Mouse (Mus musculus) limb, embryonic 13.5 days (tissue): ENCODE data around the gene Oaz2. TPM values are rescaled to one million over a fixed set of nuclear protein-coding genes. Genes with fewer than 3 reads are reported as not detected.

Experiments used
- ATAC-seq: fragments of 200-750 bp; cut with Nextera tagmentation; 2 replicates; pipeline ENCODE4 v1.8.0; 2017; ENCODE audit warnings: low read depth, moderate number of reproducible peaks, moderate TSS enrichment; ENCODE audit not compliant: low FRiP score
- H3K27ac ChIP-seq: fragments of 300-500 bp; sonication (generic); 2 replicates; pipeline ENCODE4 v1.5.1; 2015; ENCODE audit warnings: inconsistent platforms, mild to moderate bottlenecking, moderate library complexity
- H3K27me3 ChIP-seq: fragments of 300-500 bp; sonication (generic); 2 replicates; pipeline ENCODE4 v1.6.1; 2015; ENCODE audit warnings: mild to moderate bottlenecking, inconsistent platforms
- H3K36me3 ChIP-seq: fragments of 300-500 bp; sonication (generic); 2 replicates; pipeline ENCODE4 v1.6.1; 2015; ENCODE audit warnings: inconsistent platforms, mild to moderate bottlenecking, moderate library complexity
- H3K4me1 ChIP-seq: fragments of 300-500 bp; sonication (generic); 2 replicates; pipeline ENCODE4 v1.6.1; 2015; ENCODE audit warnings: inconsistent platforms
- H3K4me2 ChIP-seq: fragments of 300-500 bp; sonication (generic); replicated peaks from 2 replicates; pipeline ENCODE4 v1.6.1; 2015; ENCODE audit warnings: inconsistent platforms, mild to moderate bottlenecking, moderate library complexity
- H3K4me3 ChIP-seq: fragments of 300-500 bp; sonication (generic); 2 replicates; pipeline ENCODE4 v1.5.1; 2015; ENCODE audit warnings: moderate library complexity, mild to moderate bottlenecking, inconsistent platforms
- H3K9ac ChIP-seq: fragments of 300-500 bp; sonication (generic); 2 replicates; pipeline ENCODE4 v1.6.1; 2015; ENCODE audit warnings: mild to moderate bottlenecking, inconsistent platforms
- H3K9me3 ChIP-seq: fragments of 300-500 bp; sonication (generic); 2 replicates; pipeline ENCODE4 v1.6.1; 2016; ENCODE audit warnings: inconsistent platforms
- WGBS: fragments of 180-500 bp; shearing (Covaris S2); methylation state at CpG from one replicate; pipeline ENCODE4 v1.1.7; 2015; 5-methylcytosine and 5-hydroxymethylcytosine counted together
- polyA plus RNA-seq: library from polyadenylated mRNA; unstranded; fragments of >200 nt; fragmentation: Nextera tagmentation; extraction: Ambion mirVana; gene quantifications from 2 replicates; pipeline ENCODE4 v1.2.1, GENCODE M21; 2015

Gene Oaz2
- polyA plus RNA-seq, 1 experiment from 2014 or later, result 341 TPM

DNA sequence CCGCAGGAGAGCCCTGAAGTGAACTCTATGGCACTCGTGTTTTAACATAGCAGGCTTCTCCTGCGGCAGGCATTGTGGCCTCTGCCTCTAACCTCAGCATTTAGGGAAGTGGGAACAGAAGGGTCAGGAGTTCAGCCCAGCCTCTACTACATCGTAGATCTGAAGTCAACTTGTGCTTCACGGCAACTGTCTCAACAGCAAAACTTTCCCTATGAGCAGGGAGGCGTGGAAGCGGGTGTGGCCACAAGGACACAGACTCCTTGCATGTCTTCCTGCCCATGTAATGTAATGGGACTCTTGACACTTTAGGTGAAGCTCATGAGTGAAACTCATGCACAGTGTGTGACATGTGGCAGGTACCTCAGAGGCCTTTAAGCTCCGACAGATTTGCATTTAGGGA lies 12.3 kb upstream of the Oaz2 start:
- Histone ChIP-seq H3K4me3 (no peak overlapping the region), H3K9me3 (no peaks in the 10 kb centered on the region), H3K4me2 (no peak overlapping the region), H3K9ac (no peak overlapping the region), H3K27me3 (no peaks in the 10 kb centered on the region), H3K36me3 (no peaks in the 10 kb centered on the region), H3K4me1 (peaks cover 5% of the 10 kb centered on the region; the same call in 1 of the 2 replicates), H3K27ac (no peak overlapping the region)
- no peak for ATAC-seq
- WGBS, result 89% methylated on average over 8 of the region's 8 CpGs

DNA sequence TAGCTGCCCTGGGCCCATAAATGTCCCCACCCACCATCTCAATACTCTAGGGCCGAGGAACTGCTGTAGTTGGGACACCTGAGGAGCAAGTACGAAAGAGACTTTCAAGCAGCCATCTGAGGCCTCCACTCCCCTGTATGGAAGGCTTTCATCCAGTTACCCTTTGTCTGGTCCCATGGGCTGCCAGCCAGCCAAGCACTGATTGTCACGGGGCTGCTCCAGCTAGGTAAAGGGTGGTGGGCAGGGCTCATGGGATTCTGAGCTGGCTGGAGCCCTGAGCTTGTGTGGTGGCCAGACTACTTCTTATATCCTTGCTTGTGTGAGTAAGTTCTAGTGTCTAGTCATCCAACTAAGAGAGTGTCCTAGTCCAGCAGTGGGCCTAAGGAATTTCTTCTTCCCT lies 10.6 kb upstream of the Oaz2 start:
- Histone ChIP-seq H3K4me2 (no peak overlapping the region), H3K9me3 (no peaks in the 10 kb centered on the region), H3K4me1 (peaks cover 5% of the 10 kb centered on the region; the same call in 1 of the 2 replicates), H3K9ac (no peak overlapping the region), H3K4me3 (no peak overlapping the region), H3K27me3 (no peaks in the 10 kb centered on the region), H3K36me3 (no peaks in the 10 kb centered on the region), H3K27ac (no peak overlapping the region)
- ATAC-seq, result no peak
- 90% methylated on average over 3 of the region's 3 CpGs for WGBS

DNA sequence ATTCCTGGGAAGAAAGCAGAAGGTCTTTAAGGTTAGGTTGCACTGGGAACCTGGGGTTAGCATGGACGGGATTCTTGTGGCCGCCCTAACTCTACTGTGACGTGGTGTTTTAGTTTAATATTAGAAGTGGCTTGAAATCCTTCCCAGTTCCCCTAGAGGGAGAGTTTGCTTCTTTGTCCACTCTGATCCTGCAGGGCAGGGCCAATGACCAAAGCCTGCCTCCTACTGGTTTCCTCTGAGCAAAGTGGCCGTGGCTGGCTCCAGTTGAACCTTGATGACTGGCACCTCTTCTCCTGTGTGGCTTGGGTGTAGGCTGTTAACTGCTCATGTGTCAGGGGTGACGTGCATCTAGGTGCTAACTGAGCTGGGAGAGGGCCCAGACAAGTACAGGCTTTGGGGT lies 6.8 kb upstream of the Oaz2 start:
- peaks cover 5% of the 10 kb centered on the region; the same call in 1 of the 2 replicates for H3K4me1 ChIP-seq
- no peaks in the 10 kb centered on the region for H3K27me3 ChIP-seq
- H3K4me2 ChIP-seq, result no peak overlapping the region
- no peaks in the 10 kb centered on the region for H3K36me3 ChIP-seq
- H3K9ac ChIP-seq, result no peak overlapping the region
- no peak overlapping the region for H3K27ac ChIP-seq
- 62% methylated on average over 5 of the region's 5 CpGs for WGBS
- H3K9me3 ChIP-seq, result no peaks in the 10 kb centered on the region
- H3K4me3 ChIP-seq, result no peak overlapping the region
- ATAC-seq, result no peak

DNA sequence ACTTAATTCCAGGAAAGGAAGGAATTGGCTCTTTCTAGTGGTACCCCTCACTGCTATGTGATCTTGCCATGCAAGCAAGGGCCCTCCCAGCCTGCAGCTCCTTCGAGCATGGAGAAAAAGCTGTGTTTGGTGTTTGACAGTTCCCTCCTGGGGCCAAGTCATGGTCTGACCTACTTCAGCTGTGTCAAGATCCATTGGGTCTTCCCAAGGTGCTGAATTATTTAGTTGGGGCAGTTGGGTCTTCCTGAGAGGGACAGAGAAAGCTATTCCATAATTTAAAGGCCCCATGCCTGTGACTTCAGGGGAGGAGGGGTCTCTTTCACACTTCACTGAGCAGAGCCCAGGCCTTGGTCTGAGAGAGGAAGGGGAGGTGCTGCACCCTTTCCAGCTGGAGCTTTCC lies 6.3 kb upstream of the Oaz2 start:
- Histone ChIP-seq H3K4me3 (no peak overlapping the region), H3K4me1 (peaks cover 5% of the 10 kb centered on the region; the same call in 1 of the 2 replicates), H3K27me3 (no peaks in the 10 kb centered on the region), H3K4me2 (no peak overlapping the region), H3K36me3 (no peaks in the 10 kb centered on the region), H3K9ac (no peak overlapping the region), H3K9me3 (no peaks in the 10 kb centered on the region), H3K27ac (no peak overlapping the region)
- 64% methylated on average over 1 of the region's 1 CpGs for WGBS
- no peak for ATAC-seq

DNA sequence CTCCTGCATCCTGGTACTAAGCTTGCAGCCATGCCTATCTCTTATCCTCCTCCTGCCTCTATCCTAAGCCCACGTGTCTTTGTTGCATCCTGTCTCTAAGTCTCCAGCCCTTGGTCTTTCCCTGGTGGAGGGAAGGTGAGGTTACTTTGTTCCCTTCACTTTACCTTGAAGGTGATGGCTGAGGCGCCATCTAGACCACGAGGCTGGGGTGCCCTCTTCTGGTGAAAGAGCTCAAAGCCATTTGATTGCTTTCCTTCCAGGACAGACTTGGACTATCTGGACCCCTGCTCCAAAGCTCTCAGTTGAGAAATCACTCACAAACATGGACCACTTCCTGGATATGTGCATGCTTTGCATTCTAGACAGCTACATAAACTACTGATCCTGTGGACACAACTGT lies 3.6 kb upstream of the Oaz2 start:
- WGBS, result 1% methylated on average over 3 of the region's 3 CpGs
- H3K4me1 ChIP-seq, result peaks cover 5% of the 10 kb centered on the region; the same call in 1 of the 2 replicates
- H3K4me3 ChIP-seq, result no peak overlapping the region
- no peaks in the 10 kb centered on the region for H3K36me3 ChIP-seq
- H3K4me2 ChIP-seq, result no peak overlapping the region
- no peak overlapping the region for H3K9ac ChIP-seq
- H3K9me3 ChIP-seq, result no peaks in the 10 kb centered on the region
- peak; percentile 44; the same call in 1 of the 2 replicates for ATAC-seq
- H3K27me3 ChIP-seq, result no peaks in the 10 kb centered on the region
- no peak overlapping the region for H3K27ac ChIP-seq

DNA sequence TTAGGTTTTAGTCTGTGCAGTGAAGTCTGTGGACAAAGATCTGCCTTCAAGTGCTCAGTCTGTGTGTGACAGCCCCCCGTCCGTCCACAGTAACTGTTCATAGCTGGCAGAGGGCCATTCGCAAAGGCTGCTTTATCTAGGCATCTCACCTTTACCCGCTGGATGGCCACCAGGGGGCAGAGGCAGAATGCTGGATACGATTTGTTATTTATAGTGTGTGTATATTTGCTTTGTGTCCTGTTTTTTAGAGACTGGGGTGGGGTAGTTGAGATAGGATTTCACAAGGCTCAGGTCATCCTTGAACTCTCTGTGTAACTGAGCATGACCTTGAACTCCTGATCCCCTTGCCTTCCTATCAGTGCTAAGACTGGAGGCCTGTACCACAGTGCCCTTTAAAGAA lies 1.8 kb upstream of the Oaz2 start:
- Histone ChIP-seq H3K4me2 (no peak overlapping the region), H3K9ac (no peak overlapping the region), H3K4me1 (no peaks in the 10 kb centered on the region), H3K27me3 (no peaks in the 10 kb centered on the region), H3K9me3 (no peaks in the 10 kb centered on the region), H3K4me3 (no peak overlapping the region), H3K36me3 (no peaks in the 10 kb centered on the region), H3K27ac (no peak overlapping the region)
- ATAC-seq, result no peak
- 17% methylated on average over 5 of the region's 5 CpGs for WGBS

DNA sequence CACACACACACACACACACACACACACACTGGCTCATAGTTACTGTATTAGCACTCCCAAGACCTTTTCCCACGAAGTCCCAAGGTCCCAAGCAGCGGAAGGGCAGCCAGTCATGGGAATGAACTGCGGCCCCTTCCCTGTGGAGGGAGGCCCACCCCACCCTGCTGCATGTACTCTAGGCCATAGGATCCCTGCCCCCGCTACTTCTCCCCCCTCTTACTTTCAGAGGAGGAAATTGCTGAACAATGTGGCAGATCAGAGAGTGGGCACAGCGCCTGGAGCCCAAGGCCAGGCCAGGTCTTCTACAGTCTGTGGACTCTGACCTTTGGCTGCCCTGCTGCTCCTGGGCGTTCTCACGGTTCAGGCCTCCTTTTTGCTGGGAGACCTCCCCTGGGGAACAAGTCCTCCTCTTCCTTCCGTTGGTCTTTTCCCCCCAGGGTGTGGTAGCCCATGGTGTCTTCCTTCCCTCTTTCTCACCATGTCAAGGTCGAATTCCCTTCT lies 3.7 kb downstream of the Oaz2 start:
- 63% methylated on average over 9 of the region's 9 CpGs for WGBS
- Histone ChIP-seq H3K36me3 (no peaks in the 10 kb centered on the region), H3K27me3 (no peaks in the 10 kb centered on the region), H3K9ac (no peak overlapping the region), H3K9me3 (no peaks in the 10 kb centered on the region), H3K27ac (no peak overlapping the region), H3K4me1 (peaks cover 16% of the 10 kb centered on the region), H3K4me2 (no peak overlapping the region), H3K4me3 (no peak overlapping the region)
- no peak for ATAC-seq

DNA sequence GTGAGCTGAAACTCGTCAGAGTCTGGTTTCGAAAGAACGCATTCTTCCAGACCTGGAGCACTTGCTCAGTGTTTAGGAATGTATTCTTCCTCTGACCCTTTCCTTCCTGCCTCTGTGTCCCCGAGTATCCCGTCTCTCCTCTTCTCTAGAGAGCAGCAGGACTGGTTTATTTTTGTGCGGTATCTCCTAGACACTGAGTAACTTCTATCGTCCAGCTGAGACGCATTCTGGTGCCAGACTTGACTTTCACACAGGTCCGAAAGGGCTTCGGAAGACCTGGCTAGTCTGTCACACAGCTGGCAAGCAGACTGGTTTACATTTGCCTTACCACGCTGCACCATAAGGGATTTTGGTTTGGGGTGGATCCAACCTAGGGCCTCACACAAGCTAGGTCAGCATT lies 5.2 kb downstream of the Oaz2 start:
- ATAC-seq, result no peak
- H3K4me1 ChIP-seq, result peaks cover 26% of the 10 kb centered on the region
- no peak overlapping the region for H3K9ac ChIP-seq
- no peaks in the 10 kb centered on the region for H3K36me3 ChIP-seq
- H3K27me3 ChIP-seq, result no peaks in the 10 kb centered on the region
- H3K27ac ChIP-seq, result peak overlapping the region; percentile 67; the same call in 1 of the 2 replicates
- 69% methylated on average over 11 of the region's 11 CpGs for WGBS
- H3K4me2 ChIP-seq, result no peak overlapping the region
- H3K9me3 ChIP-seq, result no peaks in the 10 kb centered on the region
- H3K4me3 ChIP-seq, result no peak overlapping the region

DNA sequence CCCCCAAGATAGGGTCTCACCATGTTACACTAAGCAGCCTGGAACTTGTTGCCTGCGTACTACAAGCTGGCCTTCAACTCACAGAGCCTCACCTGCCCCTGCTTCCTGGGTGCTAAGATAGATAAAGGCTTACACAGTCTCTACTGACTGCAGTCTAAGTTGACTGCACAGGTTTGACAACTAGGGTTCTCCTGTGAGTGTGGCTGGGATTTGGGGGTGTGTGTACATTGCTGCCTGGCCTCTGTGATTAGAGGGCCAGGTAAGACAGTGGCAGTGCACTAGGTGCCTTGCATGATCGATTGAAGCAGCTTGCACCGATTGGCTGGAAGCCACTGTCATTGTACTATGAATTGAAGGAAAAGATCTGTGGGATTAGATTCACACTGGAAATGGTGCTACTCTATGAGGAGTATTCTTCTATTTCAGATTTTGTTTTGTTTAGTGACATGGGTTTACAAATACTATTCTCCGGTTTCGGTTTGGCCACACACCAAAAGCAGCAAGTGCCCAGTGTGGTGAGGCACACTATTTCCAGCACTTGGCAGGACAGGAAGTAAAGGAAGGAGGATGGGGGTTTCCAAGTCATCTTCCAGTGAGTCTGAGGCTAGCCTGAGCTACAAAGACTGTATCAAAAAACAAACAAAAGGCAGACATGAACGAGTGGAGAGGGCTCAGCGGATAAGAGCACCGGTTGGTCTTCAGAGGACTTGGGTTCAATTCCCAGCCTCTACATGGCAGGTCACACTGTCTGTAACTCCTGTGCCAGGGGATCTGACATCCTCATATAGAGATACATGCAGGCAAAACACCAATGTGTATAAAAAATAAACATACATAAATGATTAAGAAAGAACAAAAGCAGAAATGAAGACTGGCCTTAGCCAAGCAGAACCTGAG lies 7.9 kb downstream of the Oaz2 start:
- peaks cover 53% of the 10 kb centered on the region for H3K4me1 ChIP-seq
- 53% methylated on average over 8 of the region's 8 CpGs for WGBS
- peak overlapping the region; percentile 58 for H3K9ac ChIP-seq
- 0 out of 2 replicates have a peak, but pooled peaks cover 2% of the 10 kb centered on the region for H3K36me3 ChIP-seq
- H3K4me2 ChIP-seq, result peak overlapping the region; percentile 89
- no peaks in the 10 kb centered on the region for H3K27me3 ChIP-seq
- peak; percentile 12 for ATAC-seq
- H3K27ac ChIP-seq, result peak overlapping the region; percentile 33; the same call in 1 of the 2 replicates
- H3K9me3 ChIP-seq, result no peaks in the 10 kb centered on the region
- peak overlapping the region; percentile 68 for H3K4me3 ChIP-seq

DNA sequence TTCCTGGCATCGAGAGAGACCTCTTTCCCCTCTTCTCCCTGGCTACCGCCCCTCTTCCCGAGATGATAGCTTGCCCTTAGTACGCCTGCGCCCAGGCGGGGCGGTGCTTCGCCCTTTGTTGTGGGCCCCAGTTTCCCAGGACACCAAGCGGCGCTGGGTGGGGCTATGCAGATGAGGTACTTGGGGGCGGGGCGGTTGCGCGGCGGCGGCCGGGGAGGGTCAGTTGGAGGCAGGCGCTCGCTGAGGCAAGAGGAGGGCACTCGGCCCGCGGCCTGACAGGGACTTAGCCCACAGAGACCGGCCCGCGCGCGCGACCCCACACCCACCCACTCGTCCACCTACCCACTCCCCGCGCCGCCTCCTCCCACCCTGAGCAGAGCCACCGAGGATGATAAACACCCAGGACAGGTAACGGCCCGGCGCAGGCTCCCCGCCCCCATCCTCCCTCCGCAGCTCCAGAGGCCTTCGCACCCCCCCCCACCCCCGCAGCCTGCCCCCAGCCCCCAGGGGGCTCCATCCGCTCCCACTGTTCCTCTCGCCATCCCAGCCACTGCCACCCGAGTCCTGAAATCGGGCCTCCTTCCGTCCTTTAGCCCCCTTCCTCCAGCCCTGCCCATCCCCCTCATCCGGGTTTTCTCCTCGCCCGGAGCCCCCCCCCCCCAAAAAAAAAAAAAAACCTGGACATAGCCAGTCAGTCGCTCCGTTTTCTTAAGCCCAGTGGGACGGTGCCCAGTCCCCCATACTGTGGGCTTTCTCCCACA lies 8.7 kb downstream of the Oaz2 start:
- ATAC-seq, result peak; percentile 96
- Histone ChIP-seq H3K4me1 (peaks cover 57% of the 10 kb centered on the region), H3K4me2 (peak overlapping the region; percentile 89), H3K27ac (no peak overlapping the region; the same call in 1 of the 2 replicates), H3K36me3 (0 out of 2 replicates have a peak, but pooled peaks cover 3% of the 10 kb centered on the region), H3K27me3 (no peaks in the 10 kb centered on the region), H3K9ac (peak overlapping the region; percentile 82), H3K9me3 (no peaks in the 10 kb centered on the region), H3K4me3 (peak overlapping the region; percentile 68)
- WGBS, result 1% methylated on average over 40 of the region's 51 CpGs

DNA sequence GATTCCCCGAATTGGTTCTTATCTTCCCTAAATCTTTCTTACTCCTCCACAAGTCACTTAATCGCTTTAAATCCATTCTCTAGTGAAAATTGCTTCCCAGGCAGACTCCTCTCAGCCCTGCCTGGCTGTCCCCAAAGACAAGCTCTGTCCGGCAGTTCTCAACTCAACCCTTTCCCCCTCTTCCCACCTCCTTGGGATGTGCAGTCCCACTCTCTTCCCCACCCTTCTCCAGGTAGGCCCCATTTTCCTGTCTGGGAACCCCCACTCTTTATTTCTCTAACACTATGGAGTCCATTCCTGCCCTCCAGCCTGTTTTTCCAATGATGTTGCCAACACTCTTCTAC lies 9.3 kb downstream of the Oaz2 start:
- Histone ChIP-seq H3K27ac (peak overlapping the region; percentile 69; the same call in 1 of the 2 replicates), H3K4me3 (peak overlapping the region; percentile 68), H3K9me3 (no peaks in the 10 kb centered on the region), H3K27me3 (no peaks in the 10 kb centered on the region), H3K9ac (peak overlapping the region; percentile 82), H3K4me1 (peaks cover 58% of the 10 kb centered on the region), H3K4me2 (peak overlapping the region; percentile 89), H3K36me3 (0 out of 2 replicates have a peak, but pooled peaks cover 3% of the 10 kb centered on the region)
- ATAC-seq, result no peak
- 5% methylated on average over 3 of the region's 3 CpGs for WGBS

DNA sequence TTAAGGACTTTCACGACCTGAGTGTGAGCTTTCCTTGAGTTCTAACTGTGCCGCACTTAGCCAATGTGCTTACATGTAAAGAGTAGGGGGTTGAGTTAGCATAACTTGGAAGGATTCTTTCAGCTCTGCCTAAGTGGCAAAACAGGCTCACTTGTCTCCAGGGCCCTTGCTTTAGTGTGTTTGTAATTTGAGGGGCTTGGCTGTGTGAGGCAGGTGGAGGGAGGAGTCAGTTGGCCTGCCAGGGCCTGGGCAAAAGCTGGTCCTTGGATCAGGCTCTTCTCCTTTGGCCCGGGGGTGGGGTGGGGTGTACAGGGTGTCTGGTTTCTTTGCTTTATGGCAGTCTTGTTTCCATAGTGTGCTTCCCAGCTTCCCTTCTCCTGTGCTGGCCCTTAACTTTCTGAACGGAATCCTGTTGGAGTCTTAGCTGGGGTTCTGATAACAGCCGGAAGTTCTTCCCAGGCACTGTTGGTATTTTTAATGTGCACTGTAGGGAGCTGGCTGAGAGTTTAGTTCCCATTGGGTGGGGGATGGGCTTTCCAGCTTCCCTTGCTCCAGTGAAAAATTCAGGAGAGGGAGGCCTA lies 11.5 kb downstream of the Oaz2 start:
- Histone ChIP-seq H3K27me3 (no peaks in the 10 kb centered on the region), H3K36me3 (0 out of 2 replicates have a peak, but pooled peaks cover 3% of the 10 kb centered on the region), H3K4me3 (peak overlapping the region; percentile 68), H3K4me2 (peak overlapping the region; percentile 89), H3K27ac (peak overlapping the region; percentile 87), H3K4me1 (peaks cover 51% of the 10 kb centered on the region), H3K9me3 (no peaks in the 10 kb centered on the region), H3K9ac (peak overlapping the region; percentile 46)
- WGBS, result under 1% methylated on average over 5 of the region's 5 CpGs
- ATAC-seq, result peak; percentile 67
